Mouse (Mus musculus) ovary, postnatal 36 days (tissue): ENCODE results near the gene Ifitm2.
A peak's percentile ranks its signal among the peaks of the same experiment; 100 is the strongest.
"Not testable (repeated sequence)": the region's sequence is repeated elsewhere in the genome, so short reads cannot be mapped to it uniquely, and the experiment has no call there.

ENCODE experiments used
- DNase-seq: peaks from one replicate; pipeline ENCODE4 v3.0.0; 2022; ENCODE audit warnings: low spot score, mixed read lengths

Ifitm2 gene

DNA sequence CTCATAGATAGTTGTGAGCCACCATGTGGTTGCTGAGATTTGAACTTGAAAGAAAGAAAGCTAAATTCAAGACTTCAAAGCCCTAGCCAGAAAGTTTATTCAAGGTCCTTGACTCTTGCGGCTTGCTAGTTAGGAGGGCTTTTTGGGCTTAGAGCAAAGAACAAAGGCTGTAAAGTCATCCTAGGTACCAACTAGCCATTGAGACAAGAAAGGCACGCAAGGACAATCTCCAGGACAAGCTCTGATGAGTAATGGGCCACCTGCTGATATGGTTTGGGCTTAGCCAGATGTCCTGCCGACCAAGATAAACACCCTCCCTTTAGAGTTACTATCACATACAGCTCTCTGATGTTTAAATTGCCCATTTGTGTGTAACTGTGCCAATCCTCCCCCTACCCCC lies 12.9 kb upstream of the Ifitm2 start:
- DNase-seq: not testable (repeated sequence)

DNA sequence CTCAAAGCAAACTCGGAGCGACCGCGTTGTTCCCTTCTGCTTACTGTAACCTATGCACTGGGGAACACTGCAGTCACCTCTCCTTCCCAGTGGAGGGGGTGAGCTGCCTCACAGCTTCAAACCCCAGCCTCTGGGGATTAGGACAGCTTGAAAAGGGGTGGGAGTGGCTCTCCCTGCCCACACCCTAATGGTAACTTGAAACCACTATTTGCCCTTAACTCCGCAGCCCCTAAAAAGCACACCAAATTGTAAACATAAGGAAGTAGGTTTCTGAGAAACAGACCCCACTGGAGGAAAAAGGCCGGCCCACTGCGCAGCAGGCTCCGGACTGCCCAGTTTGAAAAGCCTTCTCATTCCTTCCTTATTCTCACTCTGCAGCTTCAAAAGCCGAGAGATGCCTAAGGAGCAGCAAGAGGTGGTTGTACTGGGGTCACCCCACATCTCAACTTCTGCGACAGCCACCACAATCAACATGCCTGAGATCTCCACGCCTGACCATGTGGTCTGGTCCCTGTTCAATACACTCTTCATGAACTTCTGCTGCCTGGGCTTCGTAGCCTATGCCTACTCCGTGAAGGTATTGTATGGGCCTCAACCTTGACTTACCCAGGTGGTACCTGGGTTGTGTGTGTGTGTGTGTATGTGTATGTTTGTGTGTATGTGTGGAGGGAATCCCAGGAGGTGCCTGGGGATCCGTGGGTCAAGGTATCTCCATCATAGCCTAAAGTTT lies 12.2 kb upstream of the Ifitm2 start:
- peak; percentile 19 for DNase-seq

DNA sequence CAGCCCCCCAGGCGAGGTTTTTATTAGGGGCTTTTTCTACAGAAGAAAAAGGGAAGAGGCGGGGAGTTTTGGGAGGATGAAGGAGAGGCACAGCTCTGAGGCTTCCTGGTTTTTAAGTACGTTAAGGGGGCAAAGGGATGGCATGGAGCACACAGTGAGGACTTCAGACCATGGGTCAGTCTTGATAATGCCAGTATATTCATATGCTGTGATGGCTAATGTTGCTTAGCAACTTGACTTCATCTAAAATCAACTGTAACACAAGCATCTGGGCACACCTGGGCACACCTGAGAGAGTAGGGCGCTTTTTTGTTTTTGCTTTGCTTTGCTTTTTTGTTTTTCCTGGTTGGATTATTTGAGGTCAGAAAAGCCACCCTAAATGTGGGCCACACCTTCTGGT lies 11.1 kb upstream of the Ifitm2 start, which contains the start of gene Ifitm1:
Gene Ifitm1 (plus strand): TSS at position 301 of the 400 bp plus-strand sequence.
- no peak for DNase-seq

DNA sequence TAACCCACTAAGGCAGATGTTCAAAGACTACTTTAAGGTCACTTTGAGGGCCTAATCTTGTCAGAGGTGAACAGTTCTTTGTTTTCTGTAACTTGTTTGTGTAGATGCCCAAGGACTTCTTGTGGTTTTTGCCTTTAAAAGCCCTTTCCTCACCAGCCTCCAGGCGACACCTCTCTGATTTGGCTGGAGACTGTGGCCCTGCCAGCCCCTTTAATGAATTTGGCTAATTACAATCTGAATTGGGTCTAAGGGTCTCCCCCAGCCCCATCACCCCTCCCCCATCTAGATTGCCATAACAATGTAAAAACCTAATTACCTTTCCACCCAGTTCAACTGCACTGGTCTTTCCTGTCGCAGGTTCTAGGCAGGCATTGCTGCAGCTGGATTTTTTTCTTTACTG lies 6.9 kb upstream of the Ifitm2 start:
- no peak for DNase-seq

DNA sequence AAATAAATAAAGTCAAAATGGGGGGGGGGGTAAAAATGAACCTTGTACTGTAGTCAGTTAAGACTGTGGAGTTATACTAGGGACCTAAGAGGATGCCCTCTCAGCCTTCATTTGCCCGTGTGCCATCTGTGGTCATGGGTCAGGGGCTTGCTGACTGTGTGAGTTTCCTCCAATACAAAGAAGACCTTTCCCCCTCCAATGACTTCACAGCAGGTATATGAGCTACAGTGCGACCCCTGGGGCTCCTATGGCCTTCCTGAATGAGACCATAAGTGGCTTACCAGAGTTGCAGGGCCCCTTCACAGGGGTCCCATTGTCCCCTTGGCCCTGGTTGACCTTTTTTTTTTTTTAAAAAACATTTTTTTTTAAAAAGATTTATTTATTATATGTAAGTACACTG lies 5.6 kb upstream of the Ifitm2 start:
- no peak for DNase-seq

DNA sequence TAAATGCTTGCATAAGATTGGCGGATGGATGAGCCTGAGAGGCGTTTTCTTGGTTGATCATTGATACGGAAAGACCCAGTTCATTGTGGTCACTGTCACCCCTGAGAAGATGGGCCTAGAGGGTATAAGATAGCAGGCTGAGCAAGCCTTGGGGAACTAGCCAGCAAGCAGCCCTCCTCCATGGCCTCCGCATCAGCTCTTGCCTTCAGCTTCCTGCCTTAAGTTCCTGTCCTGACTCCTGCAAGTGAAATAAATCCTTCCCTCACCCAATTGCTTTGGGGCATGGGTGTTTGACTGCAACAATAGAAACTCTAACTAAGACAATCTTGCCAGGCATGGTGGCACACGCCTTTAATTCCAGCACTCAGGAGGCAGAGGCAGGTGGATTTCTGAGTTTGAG lies 4.2 kb upstream of the Ifitm2 start:
- DNase-seq: no peak

DNA sequence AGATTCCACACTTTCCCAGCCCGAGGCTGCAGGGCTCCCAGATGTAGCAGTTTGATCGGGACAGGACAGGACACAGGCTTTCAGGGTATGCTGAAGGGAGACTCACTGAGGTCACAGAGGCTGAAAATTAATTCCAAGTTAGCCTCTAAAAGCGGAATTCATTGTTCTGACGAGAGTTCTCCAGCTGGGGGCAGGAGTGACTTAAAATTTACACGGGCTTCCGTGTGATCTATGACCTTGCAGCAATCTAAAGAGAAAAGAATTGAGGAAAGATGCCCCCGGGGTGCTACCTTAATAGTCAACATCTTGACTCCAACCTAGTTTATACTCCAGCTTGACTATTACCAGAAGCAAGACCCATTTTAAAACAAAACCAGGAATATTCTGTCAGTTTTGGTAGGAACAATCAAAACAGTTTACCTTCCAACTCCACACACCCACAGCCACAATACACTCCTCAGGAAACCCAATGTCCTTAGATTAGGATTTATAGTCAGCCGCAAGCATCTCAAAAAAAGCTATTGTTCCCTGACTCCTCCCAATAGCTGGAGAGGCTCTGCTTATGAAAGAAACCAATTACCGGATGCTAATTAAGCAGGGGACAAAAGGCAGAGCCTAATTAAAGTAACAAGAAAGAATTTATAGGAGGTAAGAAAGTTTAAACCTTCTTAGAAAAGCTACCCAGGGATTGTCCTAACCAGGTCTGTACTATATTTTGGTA lies 3.6 kb upstream of the Ifitm2 start:
- DNase-seq: peak; percentile 51

DNA sequence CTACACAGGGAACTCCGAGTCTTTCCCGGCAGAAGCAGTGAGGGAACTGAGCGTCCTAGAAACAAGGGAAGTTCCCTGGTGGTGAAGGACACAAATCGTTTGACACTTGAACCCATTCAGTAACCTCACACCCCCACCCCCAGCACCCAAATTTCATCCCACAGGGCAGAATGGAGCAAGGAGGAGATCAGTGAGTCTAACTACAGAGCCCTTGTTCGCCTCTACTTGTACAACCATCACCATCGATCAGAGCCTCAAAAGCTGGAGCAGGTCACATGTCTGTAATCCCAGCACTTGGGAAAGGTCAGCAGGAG lies 726 bp upstream of the Ifitm2 start:
- no peak for DNase-seq

DNA sequence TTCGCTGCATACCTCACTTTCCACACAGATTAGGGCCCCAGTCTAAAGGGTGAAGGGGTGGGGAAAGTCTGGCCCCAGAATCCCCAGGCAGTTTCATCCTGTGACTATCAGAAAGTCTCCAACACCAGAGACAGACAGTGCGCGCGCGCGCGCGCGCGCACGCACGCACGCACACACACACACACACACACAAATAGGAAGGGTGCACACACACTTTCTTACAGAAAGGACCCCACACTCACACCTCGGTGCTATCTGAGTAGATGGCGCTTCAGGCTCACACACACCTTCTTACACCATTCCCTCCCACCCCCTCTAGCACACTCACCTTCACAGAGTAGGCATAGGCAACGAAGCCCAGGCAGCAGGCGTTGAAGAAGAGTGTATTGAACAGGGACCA lies 445 bp downstream of the Ifitm2 start:
- DNase-seq: no peak

DNA sequence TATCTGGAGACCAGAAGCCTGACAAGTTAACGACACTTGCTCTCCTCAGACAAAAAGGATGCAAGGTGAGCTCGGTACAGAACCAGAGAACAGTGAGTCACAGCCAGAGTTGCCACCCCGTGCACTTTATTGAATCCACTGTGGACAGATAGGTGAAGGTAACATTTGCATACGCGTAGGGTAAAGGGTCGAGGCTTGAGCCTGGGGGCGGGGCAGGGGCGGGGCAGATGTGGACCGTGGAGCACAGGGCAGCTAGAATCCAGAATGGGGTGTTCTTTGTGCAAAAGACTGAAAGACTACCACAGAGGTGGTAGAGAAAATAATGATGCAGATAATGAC lies 1.1 kb downstream of the Ifitm2 start:
- peak; percentile 27 for DNase-seq

DNA sequence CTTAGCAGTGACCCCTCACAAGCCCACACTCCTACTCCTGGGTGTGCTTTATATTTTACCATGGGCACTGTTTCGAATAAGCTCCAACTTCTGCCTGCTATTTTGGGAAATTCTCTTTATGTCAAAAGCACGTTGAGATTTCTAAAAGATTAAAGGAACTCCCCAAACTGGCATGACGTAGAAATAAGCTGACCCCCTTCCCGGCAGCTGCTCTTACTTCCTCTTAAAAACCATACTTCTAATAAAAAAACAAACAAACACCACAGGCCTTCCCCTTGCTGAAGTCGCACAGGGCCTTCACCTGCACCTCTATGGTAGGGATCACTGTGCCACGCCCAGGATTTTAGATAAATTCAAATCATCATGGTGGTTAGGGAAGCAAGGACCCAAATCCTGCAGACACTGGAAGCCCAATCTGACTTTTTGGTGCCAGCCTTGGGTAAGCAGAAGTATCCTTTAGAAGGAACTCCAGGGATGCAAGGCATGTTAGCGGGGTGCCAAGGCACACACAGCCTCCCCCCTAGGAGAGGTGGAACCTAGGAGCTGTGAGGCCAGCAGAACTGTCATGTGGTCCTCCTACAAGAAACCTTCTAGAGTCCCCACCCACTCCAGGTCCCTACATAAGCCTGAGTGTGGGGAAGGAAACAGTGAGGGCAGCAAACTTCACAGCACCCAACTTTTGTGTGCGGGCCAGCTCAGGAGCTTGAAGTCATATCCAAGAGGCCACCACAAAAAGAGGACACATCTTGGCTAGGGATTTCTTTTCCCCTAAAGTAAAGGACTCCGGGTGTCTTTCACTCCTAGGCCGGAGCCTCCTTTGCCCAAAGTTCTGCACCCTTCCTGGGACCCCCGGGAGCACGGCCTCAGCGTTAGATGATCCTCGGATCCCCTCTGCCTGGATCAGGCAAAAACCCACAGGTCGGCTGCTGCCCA lies 1.7 kb downstream of the Ifitm2 start:
- DNase-seq: no peak

DNA sequence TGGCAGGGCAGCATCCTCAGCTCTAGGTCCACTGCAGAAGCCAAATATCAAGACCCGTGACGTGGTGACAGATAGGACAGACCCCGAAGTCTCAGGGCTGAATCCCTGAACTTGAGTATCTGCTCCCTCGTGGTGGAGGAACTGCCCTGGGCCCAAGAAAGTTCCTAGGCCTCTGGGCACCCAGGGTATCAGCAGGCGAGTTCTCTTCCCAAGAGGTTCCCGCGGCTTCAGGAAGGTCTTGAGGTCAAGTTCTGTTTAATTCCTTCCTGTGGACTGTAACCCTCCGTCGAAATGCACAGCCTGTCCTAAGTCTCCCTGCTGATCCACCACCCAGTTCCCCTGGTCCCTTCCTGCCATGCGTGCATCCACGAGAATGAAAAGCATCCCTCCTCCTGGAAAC lies 2.7 kb downstream of the Ifitm2 start:
- no peak for DNase-seq

DNA sequence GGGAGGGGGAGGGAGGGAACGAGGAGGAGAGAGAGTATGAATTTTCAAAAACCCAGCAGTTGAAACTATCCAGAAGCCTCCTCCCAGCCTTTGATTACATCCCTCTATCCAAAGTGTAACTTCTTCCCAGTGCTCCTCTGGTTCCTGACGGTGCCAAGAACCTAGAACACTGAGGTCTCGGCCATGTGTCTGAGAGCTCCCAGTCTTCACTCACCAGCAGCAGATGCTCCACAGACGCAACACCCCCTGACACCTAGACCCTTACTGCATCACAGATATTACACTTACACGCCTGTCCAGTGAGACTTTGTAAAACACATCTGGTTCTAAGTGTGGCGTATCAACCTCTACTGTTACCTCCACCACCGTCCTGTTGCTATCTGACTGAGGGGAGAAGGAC lies 3.3 kb downstream of the Ifitm2 start:
- DNase-seq: no peak

DNA sequence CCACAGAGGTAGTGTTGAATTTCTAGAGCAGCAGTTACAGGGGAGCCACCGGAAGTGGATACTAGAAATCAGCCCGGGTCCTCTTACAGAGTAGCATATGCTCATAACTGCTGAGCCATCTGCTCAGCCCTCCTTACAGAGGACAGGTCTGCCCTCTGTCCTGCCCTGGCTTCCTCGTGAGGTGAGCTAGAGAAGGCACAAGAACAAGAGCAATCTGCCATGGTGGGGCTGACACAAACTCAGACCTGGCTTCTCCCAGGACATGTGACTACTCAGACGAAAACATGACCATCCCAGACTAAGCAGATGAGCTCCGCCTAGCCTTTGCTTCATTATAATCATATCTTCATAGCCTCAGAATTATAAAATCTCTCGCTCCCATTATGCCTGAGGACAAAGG lies 4.0 kb downstream of the Ifitm2 start:
- DNase-seq: no peak

DNA sequence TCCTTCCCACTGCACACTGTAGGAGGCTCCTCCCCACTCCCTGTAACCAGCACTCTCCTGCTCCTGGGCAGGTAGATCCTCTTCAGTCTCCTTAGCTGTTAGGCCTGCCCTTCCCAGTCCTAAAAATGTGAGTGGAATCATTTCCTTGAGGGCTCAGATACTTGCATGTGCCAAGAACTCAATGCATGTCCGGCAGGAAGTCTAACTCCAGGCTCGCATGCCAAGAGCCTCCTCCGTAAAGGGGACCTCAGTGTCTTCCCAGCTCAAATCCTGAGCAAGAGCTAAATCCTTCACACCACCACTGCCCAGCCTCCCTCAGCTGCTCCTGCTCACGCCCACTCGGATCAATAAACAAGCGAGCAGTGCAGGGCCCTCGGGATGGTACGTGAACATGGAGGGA lies 4.7 kb downstream of the Ifitm2 start:
- no peak for DNase-seq

DNA sequence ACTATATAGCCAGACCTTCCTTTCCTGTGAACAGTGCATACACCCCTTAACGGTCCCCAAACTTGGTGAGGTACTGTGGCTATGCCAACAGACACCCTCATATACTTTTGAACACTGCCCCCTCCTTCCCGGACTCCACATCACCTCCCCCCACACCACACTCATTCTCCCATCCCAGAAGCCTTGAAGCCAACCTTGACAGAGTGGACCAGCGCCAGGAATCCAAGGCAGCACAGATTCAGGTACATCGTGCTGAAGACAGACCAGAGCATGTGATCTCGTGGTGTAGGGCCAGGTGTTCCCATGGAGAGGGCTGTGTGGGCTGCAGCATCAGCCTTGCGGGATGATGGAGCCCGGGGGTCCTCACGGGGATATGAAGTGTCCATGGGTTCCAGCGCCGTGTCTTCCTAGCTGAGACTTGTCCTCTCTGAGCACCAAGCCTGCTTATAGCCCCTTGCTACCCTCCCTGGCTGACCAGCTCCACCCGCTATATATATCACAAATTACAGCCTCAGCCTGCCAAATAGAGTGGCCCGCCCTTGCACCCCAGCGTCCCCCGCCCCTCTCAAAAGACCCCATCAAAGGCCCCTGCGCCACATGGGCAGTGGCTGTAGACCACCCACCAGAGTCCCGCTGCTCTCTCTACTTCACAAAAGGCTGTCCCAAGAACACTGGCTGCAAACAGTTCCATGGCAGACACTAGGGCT lies 5.8 kb downstream of the Ifitm2 start, which contains the start of gene Ifitm5:
Gene Ifitm5 (minus strand): TSS at position 468 of the 707 bp plus-strand sequence.
- DNase-seq: peak; percentile 42

DNA sequence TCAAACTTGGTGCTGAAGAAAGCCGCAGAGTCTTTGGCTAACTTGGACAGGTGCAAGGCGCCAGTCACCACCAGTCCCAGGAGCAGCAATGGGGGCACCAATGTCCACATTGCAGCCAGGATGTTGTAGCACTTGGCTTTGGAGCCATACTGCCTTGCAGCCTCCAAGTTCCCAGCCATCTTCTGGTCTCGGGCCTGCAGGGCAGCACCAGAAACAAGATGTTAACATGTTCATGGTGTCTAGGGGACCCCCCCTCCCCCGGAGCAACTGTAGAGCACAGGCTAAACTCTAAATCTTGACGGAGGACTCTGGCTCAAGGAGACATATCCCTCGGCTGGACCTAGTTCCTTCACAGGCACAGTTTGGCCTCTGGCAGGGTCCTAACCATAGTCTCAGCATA lies 6.5 kb downstream of the Ifitm2 start:
- DNase-seq: no peak

DNA sequence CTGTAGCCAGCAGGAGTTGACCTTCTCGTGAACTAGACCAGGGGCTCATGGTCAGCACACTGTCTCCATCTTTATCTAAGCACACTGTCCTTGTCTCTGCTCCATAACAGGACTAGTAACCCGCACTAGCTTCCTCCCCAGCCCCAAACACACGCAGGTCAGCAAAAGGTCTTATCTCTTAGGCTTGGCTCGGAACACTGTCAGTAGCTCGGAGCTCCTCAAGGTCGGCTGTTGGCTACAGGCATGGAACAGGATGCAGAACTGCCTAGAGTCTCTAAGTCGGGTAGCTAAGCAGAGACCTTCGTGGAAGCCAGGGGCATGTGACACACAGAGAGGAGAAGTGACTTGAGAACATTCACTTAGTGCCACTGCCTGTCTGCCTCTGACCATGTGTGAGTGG lies 7.6 kb downstream of the Ifitm2 start:
- peak; percentile 63 for DNase-seq

DNA sequence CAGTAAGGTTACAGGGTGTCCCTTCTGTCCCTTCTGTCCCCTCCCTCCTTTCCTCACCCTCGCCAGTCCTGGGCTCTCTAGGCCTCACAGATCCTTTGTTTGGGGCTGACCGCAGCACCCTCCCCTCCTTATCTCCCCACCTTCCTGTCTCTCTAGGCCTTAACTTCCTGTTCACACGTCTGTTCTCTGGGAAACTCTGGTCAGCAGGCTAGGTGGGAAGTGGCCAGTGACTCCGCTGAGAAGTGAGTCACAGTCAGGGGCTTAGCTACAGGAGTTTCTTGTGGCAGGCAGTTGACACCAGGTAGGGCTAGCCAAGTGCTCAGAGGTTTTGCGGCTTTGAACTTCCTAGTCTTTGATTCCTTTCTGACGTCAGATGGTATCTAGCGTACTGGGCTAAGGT lies 8.8 kb downstream of the Ifitm2 start:
- DNase-seq: no peak

DNA sequence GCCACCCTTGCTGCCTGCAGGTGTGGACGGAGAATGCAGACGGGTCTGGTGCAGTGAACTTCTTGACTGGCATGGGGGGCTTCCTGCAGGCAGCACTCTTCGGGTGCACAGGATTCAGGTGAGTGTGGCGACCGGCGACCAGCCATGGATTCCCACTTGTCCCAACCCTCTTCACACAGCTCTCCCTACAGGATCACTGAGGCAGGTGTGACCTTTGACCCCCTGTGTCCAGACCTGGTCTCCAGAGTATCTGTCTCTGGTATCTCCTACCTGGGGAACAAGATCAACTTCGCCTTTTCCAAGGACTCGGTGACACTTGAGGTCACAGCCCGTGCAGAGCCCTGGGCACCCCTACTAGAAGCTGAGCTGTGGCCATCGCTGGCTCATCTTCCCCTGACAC lies 9.5 kb downstream of the Ifitm2 start:
- DNase-seq: no peak

DNA sequence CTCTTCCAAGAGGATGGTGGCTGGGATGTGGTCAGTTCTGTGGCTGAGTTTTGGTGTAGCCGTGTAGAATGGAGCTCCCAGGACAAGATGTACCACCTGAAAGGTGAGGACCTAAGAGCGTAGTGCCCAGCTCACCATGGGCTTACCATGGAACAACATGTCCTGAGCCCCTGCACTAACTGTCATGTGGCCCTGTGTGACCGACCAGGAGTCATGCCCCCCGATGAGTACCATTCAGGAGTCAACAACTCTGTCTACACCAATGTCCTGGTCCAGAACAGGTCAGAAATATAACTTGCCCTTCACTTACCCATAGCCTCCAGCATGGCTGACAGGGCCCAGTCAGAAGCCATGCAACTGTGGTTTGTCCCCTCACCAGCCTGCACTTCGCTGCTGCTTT lies 10.5 kb downstream of the Ifitm2 start:
- DNase-seq: no peak

DNA sequence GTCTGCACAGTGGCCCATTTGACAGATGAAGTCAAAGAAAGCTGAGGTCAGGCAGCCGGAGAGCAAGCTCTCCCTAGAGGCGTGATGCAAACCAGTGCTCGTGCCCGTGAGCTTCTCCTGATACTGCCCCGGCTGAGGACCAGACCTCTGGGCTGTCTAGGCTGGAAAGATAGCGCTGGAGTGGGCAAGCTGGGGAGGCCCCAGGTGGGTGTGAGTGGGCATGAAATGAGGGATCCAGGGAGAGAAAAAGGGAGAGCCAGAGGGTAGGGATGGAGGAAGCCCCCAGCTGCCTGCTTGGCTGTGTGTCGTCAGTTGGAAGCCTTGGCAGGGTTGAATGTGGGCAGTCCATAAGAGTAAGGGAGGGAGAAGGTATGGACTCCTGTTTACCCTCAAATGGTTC lies 11.6 kb downstream of the Ifitm2 start:
- DNase-seq: no peak
